Mouse (Mus musculus) neural tube, embryonic 10.5 days (tissue): ENCODE results near the gene Gltpd2.
"Not testable (repeated sequence)": the region's sequence is repeated elsewhere in the genome, so short reads cannot be mapped to it uniquely, and the experiment has no call there.

ENCODE experiments used
- DNase-seq: peaks from one replicate; pipeline ENCODE4 v3.0.0-alpha.2; 2017; ENCODE audit warnings: low spot score; ENCODE audit errors: extremely low spot score

Gltpd2 gene

GRCm38 (mm10) chr11:70516352-70516751 is 2.6 kb upstream of the Gltpd2 start:
- DNase-seq = peak; percentile 21

GRCm38 (mm10) chr11:70518436-70518835 is 560 bp upstream of the Gltpd2 start:
- DNase-seq = no peak

GRCm38 (mm10) chr11:70520178-70520769 is 1.3 kb downstream of the Gltpd2 start:
- DNase-seq = peak; percentile 68

GRCm38 (mm10) chr11:70523306-70523989 is 4.5 kb downstream of the Gltpd2 start:
- DNase-seq = not testable (repeated sequence)

- no peak for DNase-seq
Observed at GRCm38 (mm10) chr11:70524782-70525181, 5.8 kb downstream of the Gltpd2 start.

GRCm38 (mm10) chr11:70525184-70525678 is 6.2 kb downstream of the Gltpd2 start, which contains the start of gene Psmb6:
Psmb6 (plus strand) TSS chr11:70525367.
- peak; percentile 87 for DNase-seq

GRCm38 (mm10) chr11:70525726-70526125 is 6.7 kb downstream of the Gltpd2 start:
- no peak for DNase-seq

GRCm38 (mm10) chr11:70526211-70526610 is 7.2 kb downstream of the Gltpd2 start:
- DNase-seq = no peak

GRCm38 (mm10) chr11:70528610-70529009 is 9.6 kb downstream of the Gltpd2 start:
- no peak for DNase-seq

- not testable (repeated sequence) for DNase-seq
Observed at GRCm38 (mm10) chr11:70531065-70531464, 12.1 kb downstream of the Gltpd2 start.

- DNase-seq = no peak
Observed at GRCm38 (mm10) chr11:70532839-70533238, 13.8 kb downstream of the Gltpd2 start, which contains the start of gene Gm40193. Gm40193 (minus strand) TSS chr11:70532939.

GRCm38 (mm10) chr11:70539423-70539822 is 20.4 kb downstream of the Gltpd2 start:
- no peak for DNase-seq

- peak; percentile 85 for DNase-seq
Observed at GRCm38 (mm10) chr11:70539877-70540587, 21.0 kb downstream of the Gltpd2 start, which contains the start of gene Pld2. Pld2 (plus strand) TSS chr11:70540064.

GRCm38 (mm10) chr11:70540928-70541327 is 21.9 kb downstream of the Gltpd2 start:
- no peak for DNase-seq

- no peak for DNase-seq
Observed at GRCm38 (mm10) chr11:70541415-70541814, 22.4 kb downstream of the Gltpd2 start.

GRCm38 (mm10) chr11:70544496-70544895 is 25.5 kb downstream of the Gltpd2 start:
- no peak for DNase-seq

GRCm38 (mm10) chr11:70551526-70551925 is 32.5 kb downstream of the Gltpd2 start:
- no peak for DNase-seq

- no peak for DNase-seq
Observed at GRCm38 (mm10) chr11:70553940-70554339, 34.9 kb downstream of the Gltpd2 start.

GRCm38 (mm10) chr11:70557545-70557944 is 38.5 kb downstream of the Gltpd2 start:
- no peak for DNase-seq

- DNase-seq = no peak
Observed at GRCm38 (mm10) chr11:70561937-70562286, 42.9 kb downstream of the Gltpd2 start.

GRCm38 (mm10) chr11:70562287-70562994 is 43.4 kb downstream of the Gltpd2 start, which contains the start of gene Mink1:
Mink1 (plus strand) TSS chr11:70562881.
- DNase-seq = peak; percentile 91
